8 mouse cellular contexts compared by ENCODE assay signal in genomic region chr7:126583761-126584160, GRCm38 (mm10). TPM values are rescaled to one million over a fixed set of nuclear protein-coding genes. Genes with fewer than 3 reads are reported as not detected.
DNase-seq lines count a peak whose midpoint lies in the region; ATAC-seq and TF ChIP-seq lines count a peak whose summit lies in the region.

No protein-coding gene starts in this region.

- H3K9ac ChIP-seq in kidney, embryonic 16.5 days (replicated peaks; ENCODE audit: low read length): peak overlapping the region; percentile 62
- peak overlapping the region; percentile 74 for H3K9ac ChIP-seq in hindbrain, embryonic 13.5 days
- peak overlapping the region; percentile 33 for H3K9ac ChIP-seq in midbrain, postnatal 0 days (replicated peaks; ENCODE audit: low read length, poor library complexity, severe bottlenecking)

- H3K4me3 ChIP-seq in kidney, embryonic 16.5 days (ENCODE audit: low read length): peak overlapping the region; percentile 52
- H3K4me3 ChIP-seq in bone marrow macrophage, adult 2 months (ENCODE audit: insufficient read depth, low read length): peak overlapping the region; percentile 81
- H3K4me3 ChIP-seq in hindbrain, embryonic 13.5 days: peak overlapping the region; percentile 60
- peak overlapping the region; percentile 55 for H3K4me3 ChIP-seq in midbrain, postnatal 0 days (ENCODE audit: low read depth, low read length)

- 53% methylated on average over 6 of the region's 6 CpGs for WGBS in kidney, embryonic 16.5 days
- 59% methylated on average over 6 of the region's 6 CpGs for WGBS in hindbrain, embryonic 13.5 days
- WGBS in midbrain, postnatal 0 days: 62% methylated on average over 6 of the region's 6 CpGs

- no peaks in the 10 kb centered on the region for H3K9me3 ChIP-seq in kidney, embryonic 16.5 days (ENCODE audit: low read length)
- H3K9me3 ChIP-seq in hindbrain, embryonic 13.5 days: no peaks in the 10 kb centered on the region
- H3K9me3 ChIP-seq in midbrain, postnatal 0 days (ENCODE audit: low read length): no peaks in the 10 kb centered on the region

- peak overlapping the region; percentile 80 for H3K27ac ChIP-seq in kidney, embryonic 16.5 days (ENCODE audit: low read length)
- H3K27ac ChIP-seq in bone marrow macrophage, adult 2 months (ENCODE audit: insufficient read depth, low read depth, low read length): peak overlapping the region; percentile 96
- H3K27ac ChIP-seq in hindbrain, embryonic 13.5 days: peak overlapping the region; percentile 88
- peak overlapping the region; percentile 67; the same call in 1 of the 2 replicates for H3K27ac ChIP-seq in midbrain, postnatal 0 days (ENCODE audit: low read depth, low read length)

- ATAC-seq in kidney, embryonic 16.5 days (ENCODE audit: low FRiP score, low TSS enrichment): no peak
- no peak for ATAC-seq in hindbrain, embryonic 13.5 days (ENCODE audit: low FRiP score)
- no peak for ATAC-seq in midbrain, postnatal 0 days (ENCODE audit: low FRiP score)

- H3K36me3 ChIP-seq in kidney, embryonic 16.5 days (ENCODE audit: insufficient read depth, low read length): no peaks in the 10 kb centered on the region; the same call in 1 of the 2 replicates
- peaks cover 10% of the 10 kb centered on the region; the same call in 1 of the 2 replicates for H3K36me3 ChIP-seq in hindbrain, embryonic 13.5 days
- 0 out of 2 replicates have a peak, but pooled peaks cover 2% of the 10 kb centered on the region for H3K36me3 ChIP-seq in midbrain, postnatal 0 days (ENCODE audit: insufficient read depth, low read length)

- no peak for TF ChIP-seq POLR2A in bone marrow macrophage, adult 2 months (IDR thresholded peaks at IDR 0.05; ENCODE audit: borderline replicate concordance, low read depth, low read length)

- no peaks in the 10 kb centered on the region for H3K27me3 ChIP-seq in kidney, embryonic 16.5 days (ENCODE audit: insufficient read depth, low read length)
- peaks cover 37% of the 10 kb centered on the region for H3K27me3 ChIP-seq in hindbrain, embryonic 13.5 days
- H3K27me3 ChIP-seq in midbrain, postnatal 0 days (ENCODE audit: insufficient read depth, low read length): no peaks in the 10 kb centered on the region; the same call in 1 of the 2 replicates

- DNase-seq in kidney, adult 8-10 months: no peak
- no peak for DNase-seq in midbrain, postnatal 0 days (ENCODE audit: low spot score)
- no peak for DNase-seq in gastrocnemius, postnatal 10 days
- DNase-seq in spleen, adult 12 weeks (ENCODE audit: low spot score): no peak
- DNase-seq in spleen, postnatal 36 days (ENCODE audit: low spot score in 2 of 2): no peak

- H3K4me1 ChIP-seq in kidney, embryonic 16.5 days (ENCODE audit: insufficient read depth, low read length): peaks cover 15% of the 10 kb centered on the region; the same call in 1 of the 2 replicates
- H3K4me1 ChIP-seq in bone marrow macrophage, adult 2 months (ENCODE audit: control insufficient read depth, insufficient read depth, low read length): peaks cover 32% of the 10 kb centered on the region
- peaks cover 28% of the 10 kb centered on the region for H3K4me1 ChIP-seq in hindbrain, embryonic 13.5 days (replicated peaks)
- no peaks in the 10 kb centered on the region for H3K4me1 ChIP-seq in midbrain, postnatal 0 days (ENCODE audit: insufficient read depth, low read length)

- no peak for TF ChIP-seq CTCF in bone marrow macrophage, adult 2 months (IDR thresholded peaks at IDR 0.05; ENCODE audit: low read depth, low read length)
- no peak for TF ChIP-seq CTCF in midbrain, postnatal 0 days (IDR thresholded peaks at IDR 0.05)

- H3K4me2 ChIP-seq in kidney, embryonic 16.5 days (replicated peaks; ENCODE audit: low read depth, low read length): peak overlapping the region; percentile 69
- peak overlapping the region; percentile 92 for H3K4me2 ChIP-seq in hindbrain, embryonic 13.5 days
- H3K4me2 ChIP-seq in midbrain, postnatal 0 days (ENCODE audit: low read depth, low read length, poor library complexity, severe bottlenecking): peak overlapping the region; percentile 83

RNA-seq across cellular contexts. Expression of gene Apobr, which starts 1.0 kb away (rescaled TPM):
- 0.96 and 1.1 TPM in 2 replicates for polyA plus RNA-seq in kidney, embryonic 16.5 days (2015; fragmentation: Nextera tagmentation; extraction: Ambion mirVana)
- 83.3 and 84.3 TPM in 2 replicates for polyA plus RNA-seq in bone marrow macrophage, adult 2 months (2012; ENCODE audit: insufficient read depth, insufficient read length, missing spikeins)
- polyA plus RNA-seq in hindbrain, embryonic 13.5 days (2015; fragmentation: Nextera tagmentation; extraction: Ambion mirVana): 0.66 and 0.68 TPM in 2 replicates
- 0.38 TPM in 1 of 2 replicates, not detected in the other for total RNA-seq in midbrain, postnatal 0 days (2014; rRNA removed)
- 0.58 and 0.82 TPM in 2 replicates for polyA plus RNA-seq in midbrain, postnatal 0 days (2015; fragmentation: Nextera tagmentation; extraction: Ambion mirVana)
- total RNA-seq in gastrocnemius, postnatal 10 days (2021): 1 to 10 TPM in 1 of 2 experiments, under 1 TPM in 1; 0.59 to 1.0 TPM

RNA-seq across cellular contexts. Expression of gene Cln3, which starts 1.9 kb away (rescaled TPM):
- polyA plus RNA-seq in kidney, embryonic 16.5 days (2015; fragmentation: Nextera tagmentation; extraction: Ambion mirVana): 39.3 and 41.3 TPM in 2 replicates
- 219 and 238 TPM in 2 replicates for polyA plus RNA-seq in bone marrow macrophage, adult 2 months (2012; ENCODE audit: insufficient read depth, insufficient read length, missing spikeins)
- 31.1 and 35.2 TPM in 2 replicates for polyA plus RNA-seq in hindbrain, embryonic 13.5 days (2015; fragmentation: Nextera tagmentation; extraction: Ambion mirVana)
- 32.1 and 38.9 TPM in 2 replicates for total RNA-seq in midbrain, postnatal 0 days (2014; rRNA removed)
- 23.9 and 31.2 TPM in 2 replicates for polyA plus RNA-seq in midbrain, postnatal 0 days (2015; fragmentation: Nextera tagmentation; extraction: Ambion mirVana)
- 10 to 100 TPM in 1 of 2 experiments, 1 to 10 TPM in 1; 6.3 to 14.3 TPM for total RNA-seq in gastrocnemius, postnatal 10 days (2021)

RNA-seq across cellular contexts. Expression of gene Il27, which starts 11.0 kb away (rescaled TPM):
- polyA plus RNA-seq in kidney, embryonic 16.5 days (2015; fragmentation: Nextera tagmentation; extraction: Ambion mirVana): not detected in 2 replicates
- polyA plus RNA-seq in bone marrow macrophage, adult 2 months (2012; ENCODE audit: insufficient read depth, insufficient read length, missing spikeins): 2.9 and 3.3 TPM in 2 replicates
- not detected in 2 replicates for polyA plus RNA-seq in hindbrain, embryonic 13.5 days (2015; fragmentation: Nextera tagmentation; extraction: Ambion mirVana)
- not detected in 2 replicates for total RNA-seq in midbrain, postnatal 0 days (2014; rRNA removed)
- polyA plus RNA-seq in midbrain, postnatal 0 days (2015; fragmentation: Nextera tagmentation; extraction: Ambion mirVana): not detected in 2 replicates
- total RNA-seq in gastrocnemius, postnatal 10 days (2021): not detected

RNA-seq across cellular contexts. Expression of gene Eif3c, which starts 17.6 kb away (rescaled TPM):
- polyA plus RNA-seq in kidney, embryonic 16.5 days (2015; fragmentation: Nextera tagmentation; extraction: Ambion mirVana): 200 and 219 TPM in 2 replicates
- 142 and 148 TPM in 2 replicates for polyA plus RNA-seq in bone marrow macrophage, adult 2 months (2012; ENCODE audit: insufficient read depth, insufficient read length, missing spikeins)
- polyA plus RNA-seq in hindbrain, embryonic 13.5 days (2015; fragmentation: Nextera tagmentation; extraction: Ambion mirVana): 205 and 210 TPM in 2 replicates
- total RNA-seq in midbrain, postnatal 0 days (2014; rRNA removed): 111 and 123 TPM in 2 replicates
- 179 and 213 TPM in 2 replicates for polyA plus RNA-seq in midbrain, postnatal 0 days (2015; fragmentation: Nextera tagmentation; extraction: Ambion mirVana)
- 100 to 1,000 TPM; 147 to 153 TPM for total RNA-seq in gastrocnemius, postnatal 10 days (2021)

RNA-seq across cellular contexts. Expression of gene Nupr1, which starts 46.9 kb away (rescaled TPM):
- 6.8 and 9.5 TPM in 2 replicates for polyA plus RNA-seq in kidney, embryonic 16.5 days (2015; fragmentation: Nextera tagmentation; extraction: Ambion mirVana)
- 34.9 and 41.2 TPM in 2 replicates for polyA plus RNA-seq in bone marrow macrophage, adult 2 months (2012; ENCODE audit: insufficient read depth, insufficient read length, missing spikeins)
- 8.8 and 9.8 TPM in 2 replicates for polyA plus RNA-seq in hindbrain, embryonic 13.5 days (2015; fragmentation: Nextera tagmentation; extraction: Ambion mirVana)
- total RNA-seq in midbrain, postnatal 0 days (2014; rRNA removed): 5.7 and 9.9 TPM in 2 replicates
- 16.9 and 21.4 TPM in 2 replicates for polyA plus RNA-seq in midbrain, postnatal 0 days (2015; fragmentation: Nextera tagmentation; extraction: Ambion mirVana)
- total RNA-seq in gastrocnemius, postnatal 10 days (2021): 10 to 100 TPM; 19.0 to 25.3 TPM

Comparison
In these comparisons a context has a peak if more than half of its experiments do, and no peak if none do; other contexts are left out.
1. RNA of gene Apobr, which starts 1.0 kb away (polyA plus RNA-seq): 83.3 to 84.3 TPM in bone marrow macrophage, adult 2 months; 0.96 to 1.1 TPM in kidney, embryonic 16.5 days, 0.66 to 0.68 TPM in hindbrain, embryonic 13.5 days and 0.58 to 0.82 TPM in midbrain, postnatal 0 days; every median in the first group is over 10 times any median in the second.
2. Peak in every context shown above with its lines, with median percentiles within 50 percentile points of each other: H3K27ac ChIP-seq, H3K4me2 ChIP-seq, H3K4me3 ChIP-seq and H3K9ac ChIP-seq.